Mouse (Mus musculus): ENCODE results near the gene 9130213A22Rik.

The 9130213A22Rik gene

GRCm38 (mm10) chr11:69123056-69123692 lies 785 bp upstream of the 9130213A22Rik start:
- DNase-seq = peak; percentile 90 to 91

GRCm38 (mm10) chr11:69121741-69122335 lies 551 bp downstream of the 9130213A22Rik start:
- DNase-seq = no peak

GRCm38 (mm10) chr11:69121001-69121740 lies 1.2 kb downstream of the 9130213A22Rik start:
- DNase-seq = peak in 1 of 2 experiments; percentile 60

- DNase-seq = no peak
Observed at GRCm38 (mm10) chr11:69120221-69121000, 2.0 kb downstream of the 9130213A22Rik start, which contains the start of gene Hes7. Gene Hes7 (plus strand): TSS chr11:69120404.

GRCm38 (mm10) chr11:69119446-69120155 lies 2.8 kb downstream of the 9130213A22Rik start:
- no peak for DNase-seq

DNA sequence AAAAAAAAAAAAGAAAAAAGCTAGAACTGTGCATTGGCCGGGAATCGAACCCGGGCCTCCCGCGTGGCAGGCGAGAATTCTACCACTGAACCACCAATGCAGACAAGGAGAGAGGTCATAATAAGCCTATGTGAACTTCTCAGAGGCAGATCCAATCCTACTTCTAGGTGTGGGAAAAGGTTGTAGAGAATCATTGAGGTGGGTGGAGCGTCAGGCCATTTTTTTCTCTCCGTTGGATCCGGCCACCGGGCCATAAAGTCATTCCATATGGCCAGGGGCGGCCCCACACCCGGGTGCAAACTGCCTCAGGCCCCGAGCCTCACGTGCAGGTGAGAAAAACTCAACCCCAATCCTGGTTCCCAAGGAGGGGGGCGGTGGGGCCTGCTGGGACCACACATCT lies 3.6 kb downstream of the 9130213A22Rik start:
- DNase-seq = peak; percentile 89 to 92

DNA sequence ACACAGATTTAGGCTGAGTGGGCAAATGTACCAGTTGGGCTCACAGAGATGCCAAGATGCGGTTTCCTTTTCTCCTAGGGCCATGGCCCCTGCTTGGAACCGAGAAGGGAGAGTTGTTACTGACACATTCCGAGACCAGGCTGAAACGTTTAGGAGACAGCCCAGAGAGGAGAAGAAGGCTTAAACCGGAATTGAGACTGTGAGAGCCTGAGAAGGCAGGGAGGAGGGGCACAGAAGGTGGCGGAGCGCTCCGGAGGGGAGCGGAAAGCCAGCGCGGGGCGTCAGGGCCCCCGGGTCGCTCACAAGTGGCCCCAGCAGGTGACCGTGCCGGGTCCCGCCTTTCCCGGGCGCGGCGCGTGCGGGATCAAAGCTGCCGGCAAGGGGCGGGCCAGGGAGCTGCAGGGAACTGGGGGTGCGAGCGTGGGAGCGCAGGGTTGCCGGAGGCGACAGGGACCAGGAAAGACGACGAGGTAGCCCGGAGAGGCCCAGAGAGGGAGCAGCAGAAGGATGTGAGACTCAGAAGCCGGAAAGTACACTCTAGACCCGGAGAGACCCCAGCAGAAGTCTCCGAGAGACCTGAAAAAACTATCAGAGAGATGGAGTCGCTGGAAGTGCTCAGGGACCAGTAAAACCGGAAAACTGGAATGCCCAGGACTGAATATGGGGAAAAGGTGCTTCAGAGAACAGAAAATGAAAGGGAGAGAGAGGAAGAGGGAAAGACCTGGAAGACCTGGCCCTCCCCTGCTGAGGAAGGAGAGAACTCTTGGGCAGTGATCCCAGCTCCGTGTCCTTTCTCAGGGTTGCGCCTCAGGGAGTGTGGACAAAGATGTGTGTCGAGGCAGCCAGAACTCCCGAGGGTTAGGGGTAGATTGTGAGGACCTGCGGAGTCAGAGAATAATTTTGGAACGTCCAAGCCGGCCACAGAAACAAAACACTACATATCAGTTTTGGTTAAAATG lies 4.4 kb downstream of the 9130213A22Rik start:
- peak; percentile 45 to 74 for DNase-seq

DNA sequence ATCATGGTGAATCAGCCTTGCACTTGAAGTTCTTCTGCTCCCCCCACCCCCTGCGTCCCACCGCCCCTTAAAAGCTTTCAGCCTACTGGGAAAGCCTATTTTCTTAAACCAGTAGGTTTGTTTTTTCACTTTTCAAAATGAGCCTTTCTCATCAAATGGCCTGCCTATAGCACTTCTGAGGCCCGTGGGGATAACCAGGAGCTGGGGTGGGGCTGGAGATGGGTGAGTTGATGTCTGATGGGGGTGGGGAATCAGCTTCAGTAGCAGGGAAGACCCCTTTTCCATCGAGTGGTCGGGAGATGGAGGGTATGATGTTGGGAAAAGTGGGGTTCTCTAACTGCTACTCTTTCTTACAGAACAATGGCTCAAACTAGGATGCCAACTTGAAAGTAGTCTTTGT lies 5.5 kb downstream of the 9130213A22Rik start:
- DNase-seq = no peak

- DNase-seq = no peak
Observed at GRCm38 (mm10) chr11:69114621-69115020, 7.8 kb downstream of the 9130213A22Rik start.

DNA sequence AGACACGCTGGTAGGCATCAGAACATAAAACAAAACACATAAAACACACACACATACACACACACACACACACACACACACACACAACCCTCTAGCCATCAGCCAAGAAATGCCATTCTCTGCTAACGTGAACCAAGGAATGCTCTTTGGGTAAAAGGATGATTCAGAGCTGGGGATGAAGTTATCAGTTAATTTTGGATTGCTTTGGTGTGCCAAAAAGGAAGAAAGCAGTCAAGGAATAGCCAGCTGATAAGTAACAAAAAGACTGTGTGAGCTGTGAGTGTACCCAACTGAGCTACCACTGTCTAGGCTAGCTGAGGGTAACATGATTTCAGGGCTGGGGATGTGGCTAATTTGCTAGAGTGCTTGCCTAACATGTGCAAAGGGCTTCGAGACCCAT lies 8.4 kb downstream of the 9130213A22Rik start:
- DNase-seq = no peak

DNA sequence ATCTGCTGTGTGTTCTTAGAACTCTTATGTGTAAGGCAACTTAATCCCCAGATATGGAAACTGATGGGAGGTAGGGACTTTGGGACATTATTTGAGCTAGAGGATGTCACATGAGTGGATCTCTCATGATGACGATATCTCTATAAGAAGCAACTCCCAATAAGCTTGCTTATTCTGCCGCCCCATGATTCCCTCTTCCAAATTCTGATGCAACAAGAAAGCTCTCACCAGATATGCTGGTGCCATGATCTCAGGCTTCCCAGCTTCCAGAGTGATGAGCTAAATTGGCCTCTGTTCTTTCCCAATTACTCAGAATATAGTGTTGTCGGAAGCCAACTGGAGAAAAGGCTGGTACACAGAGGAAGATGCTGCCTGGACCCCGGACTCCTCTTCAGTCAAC lies 10.5 kb downstream of the 9130213A22Rik start:
- DNase-seq = no peak

DNA sequence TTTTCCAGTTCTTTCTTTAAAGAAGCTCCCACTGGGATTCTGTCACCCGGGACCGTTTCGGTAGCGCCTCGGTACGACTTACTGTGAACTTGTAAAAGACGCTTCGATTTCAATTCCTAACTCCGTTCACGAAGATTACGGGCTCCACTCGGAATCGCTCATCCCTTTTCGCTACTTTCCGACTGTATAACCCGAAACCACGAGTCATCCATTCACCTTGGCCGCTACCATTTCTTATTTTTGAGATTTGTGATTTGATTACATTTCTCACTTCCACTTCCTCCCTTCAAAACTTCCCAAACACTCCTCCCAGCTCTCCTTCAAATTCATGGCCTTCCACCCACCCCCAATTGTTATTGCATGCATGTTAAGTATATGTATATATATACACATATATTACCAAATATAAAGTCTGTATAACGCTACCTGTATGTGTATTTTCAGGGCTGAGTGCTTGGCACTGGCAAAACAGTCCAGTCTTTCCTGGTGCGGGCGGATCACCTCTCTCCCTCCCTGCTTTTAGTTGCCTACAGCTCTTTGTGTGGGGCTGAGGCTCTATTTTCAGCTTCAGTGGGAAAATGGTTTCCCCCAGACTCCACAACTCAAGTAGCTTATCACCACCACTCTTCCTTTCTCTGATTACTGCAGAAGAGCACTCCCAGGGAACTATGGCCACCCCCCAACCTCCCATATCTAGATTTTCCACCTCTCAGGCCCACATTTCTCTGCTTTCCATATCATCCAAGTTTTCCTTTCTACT lies 11.2 kb downstream of the 9130213A22Rik start:
- no peak for DNase-seq

DNA sequence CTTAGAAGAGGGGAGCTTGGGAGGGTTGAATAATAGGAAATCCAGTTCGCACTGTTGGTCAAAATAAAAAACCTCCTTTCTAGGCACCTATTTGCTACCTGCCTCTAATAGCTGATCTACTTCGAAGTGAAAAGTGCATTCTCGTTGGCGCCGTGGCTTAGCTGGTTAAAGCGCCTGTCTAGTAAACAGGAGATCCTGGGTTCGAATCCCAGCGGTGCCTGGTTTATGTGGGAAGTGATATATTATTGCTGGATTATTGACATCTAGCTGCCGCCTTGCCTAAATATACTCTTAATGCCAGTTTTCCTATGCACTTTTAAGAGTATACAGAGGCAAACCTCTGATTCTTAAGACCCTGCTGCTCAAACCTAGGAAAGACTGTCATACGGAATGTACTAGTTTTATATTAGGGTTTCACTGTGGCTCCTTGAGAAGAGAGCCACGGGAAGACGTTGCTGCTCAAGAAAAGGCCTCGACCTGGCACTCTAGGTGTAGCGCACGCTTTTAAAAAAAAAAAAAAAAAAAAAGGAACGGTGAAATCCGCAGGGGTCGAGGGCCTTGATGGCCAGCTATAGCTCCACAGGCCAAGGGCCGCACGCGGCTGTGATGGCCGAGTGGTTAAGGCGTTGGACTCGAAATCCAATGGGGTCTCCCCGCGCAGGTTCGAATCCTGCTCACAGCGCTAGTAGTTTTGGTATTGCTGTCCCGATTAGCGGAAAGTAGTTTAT lies 11.9 kb downstream of the 9130213A22Rik start:
- DNase-seq = peak; percentile 91 to 96

GRCm38 (mm10) chr11:69109032-69109900 lies 13.1 kb downstream of the 9130213A22Rik start:
- no peak for DNase-seq

GRCm38 (mm10) chr11:69108223-69108622 lies 14.2 kb downstream of the 9130213A22Rik start:
- no peak for DNase-seq

DNA sequence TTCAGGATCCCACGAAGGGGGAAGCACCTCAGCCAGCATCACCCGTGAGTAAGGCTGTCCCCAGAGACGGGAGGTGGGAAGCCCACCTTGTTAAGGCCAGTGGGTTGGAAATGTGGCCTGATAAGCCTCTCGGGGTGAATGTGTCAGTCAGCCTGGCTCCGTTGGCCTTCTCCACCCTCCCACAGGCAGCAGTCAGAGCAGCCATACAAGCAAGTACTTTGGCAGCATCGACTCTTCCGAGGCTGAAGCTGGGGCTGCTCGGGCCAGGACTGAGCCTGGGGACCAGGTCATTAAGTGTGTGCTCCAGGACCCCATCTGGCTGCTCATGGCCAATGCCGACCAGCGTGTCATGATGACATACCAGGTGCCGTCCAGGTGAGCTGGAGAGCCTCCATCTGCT lies 14.7 kb downstream of the 9130213A22Rik start:
- no peak for DNase-seq

DNA sequence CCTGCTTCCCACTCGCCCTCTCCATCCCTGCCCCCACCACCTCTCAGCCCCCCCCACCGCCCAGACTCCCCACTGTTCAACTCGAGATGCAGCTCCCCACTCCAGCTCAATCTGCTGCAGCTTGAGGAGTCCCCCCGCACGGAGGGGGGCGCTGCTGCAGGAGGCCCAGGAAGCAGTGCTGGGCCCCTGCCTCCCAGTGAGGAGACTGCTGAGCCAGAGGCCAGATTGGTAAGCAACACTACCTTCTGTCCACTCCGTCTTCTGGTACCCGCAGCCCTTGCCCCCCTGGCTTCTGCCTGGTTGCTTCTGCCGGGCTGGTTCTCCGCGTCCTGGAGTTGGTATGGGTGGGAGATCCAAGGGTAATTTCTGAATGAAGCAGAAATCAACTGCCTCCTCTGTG lies 15.5 kb downstream of the 9130213A22Rik start:
- no peak for DNase-seq

GRCm38 (mm10) chr11:69106299-69106698 lies 16.1 kb downstream of the 9130213A22Rik start:
- no peak for DNase-seq

- no peak for DNase-seq
Observed at GRCm38 (mm10) chr11:69105796-69106195, 16.6 kb downstream of the 9130213A22Rik start.

All from kidney, postnatal 36 days (tissue).